Mouse (Mus musculus) liver (tissue): Measurements from ENCODE around the gene Ankrd13a.
"Not testable (repeated sequence)": the region's sequence is repeated elsewhere in the genome, so short reads cannot be mapped to it uniquely, and the experiment has no call there.

ENCODE experiments used
- DNase-seq: peaks from one replicate; pipeline ENCODE4 v3.0.0-alpha.2; 2020; ENCODE audit warnings: mixed read lengths

Gene Ankrd13a

GRCm38 (mm10) chr5:114842155-114842554 lies 67.7 kb downstream of the Ankrd13a start:
- not testable (repeated sequence) for DNase-seq

GRCm38 (mm10) chr5:114842674-114843073 lies 68.2 kb downstream of the Ankrd13a start:
- no peak for DNase-seq

GRCm38 (mm10) chr5:114844371-114844770 lies 69.9 kb downstream of the Ankrd13a start:
- not testable (repeated sequence) for DNase-seq

GRCm38 (mm10) chr5:114851565-114852236 lies 77.2 kb downstream of the Ankrd13a start:
- no peak for DNase-seq

- not testable (repeated sequence) for DNase-seq
Observed at GRCm38 (mm10) chr5:114853364-114853763, 78.9 kb downstream of the Ankrd13a start, which contains the start of gene 4930519G04Rik. Gene 4930519G04Rik (plus strand): TSS chr5:114853664.
